Mouse (Mus musculus) lung, postnatal 14 days (tissue): Measurements from ENCODE around the gene Kcnma1.

Experiments
- DNase-seq: peaks from one replicate; pipeline ENCODE4 v3.0.0; 2021

Kcnma1 gene

DNA sequence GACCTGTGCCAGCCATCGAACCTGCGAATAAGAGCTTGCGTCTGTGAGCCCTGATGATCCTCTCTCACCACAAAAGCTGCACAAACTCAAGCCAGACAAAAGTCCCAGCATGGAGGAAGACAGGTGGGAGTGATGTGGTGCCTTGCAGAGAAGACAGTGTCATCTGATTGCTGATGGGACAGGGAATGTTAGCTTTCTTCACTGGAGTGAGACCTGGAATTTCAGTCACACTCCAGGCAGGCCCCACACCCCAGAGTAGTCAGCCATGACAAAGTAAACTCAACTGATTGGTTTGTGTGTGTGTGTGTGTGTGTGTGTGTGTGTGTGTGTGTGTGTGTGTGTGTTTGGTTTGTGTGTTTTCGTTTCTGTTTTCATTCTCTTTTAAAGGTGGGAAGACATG, 57.0 kb downstream of the Kcnma1 start:
- DNase-seq, result no peak

DNA sequence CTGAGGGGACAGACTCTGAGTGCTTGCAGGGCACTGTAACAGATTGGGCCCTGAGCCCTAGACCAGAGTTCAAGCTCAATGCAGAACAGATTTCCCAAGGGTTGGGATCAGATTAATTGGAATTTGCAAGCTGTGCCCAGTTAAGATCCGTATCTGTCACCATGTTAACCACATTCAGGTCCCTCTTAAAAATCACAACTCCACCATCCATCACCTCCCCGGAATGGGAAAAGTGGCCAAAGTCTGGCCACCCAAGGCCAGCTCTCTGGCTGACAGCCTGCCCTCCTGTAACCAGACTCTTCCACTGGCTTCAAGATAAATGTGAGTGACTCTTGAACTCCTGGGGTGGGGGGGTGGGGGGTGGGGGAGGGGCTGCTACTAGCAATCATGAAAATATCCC, 70.4 kb downstream of the Kcnma1 start:
- no peak for DNase-seq

GRCm38 (mm10) chr14:23943152-23943551, 71.1 kb downstream of the Kcnma1 start:
- DNase-seq, result no peak

GRCm38 (mm10) chr14:23942103-23942502, 72.2 kb downstream of the Kcnma1 start:
- no peak for DNase-seq

DNA sequence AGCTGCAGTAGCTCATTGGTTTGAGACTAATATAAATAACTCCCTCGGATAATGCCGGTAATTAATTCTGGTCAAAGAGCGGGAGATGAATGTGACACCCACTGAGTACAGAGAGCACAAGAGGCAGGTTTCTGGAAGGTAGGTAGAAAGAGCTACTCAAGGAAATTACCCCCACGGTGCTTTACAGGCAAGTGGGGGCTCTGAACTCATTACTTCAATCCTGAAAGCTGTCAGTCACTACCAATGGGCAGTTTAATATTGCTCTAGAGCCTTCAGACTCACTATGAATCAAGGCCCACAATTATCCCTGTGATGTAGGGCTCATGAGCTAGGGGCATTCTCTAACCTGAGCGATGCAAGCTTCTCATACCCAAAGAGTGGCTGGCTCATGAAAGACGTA, 79.3 kb downstream of the Kcnma1 start:
- no peak for DNase-seq

- DNase-seq, result no peak
These were observed 82.6 kb downstream of the Kcnma1 start for GRCm38 (mm10) chr14:23931671-23932071.

GRCm38 (mm10) chr14:23929168-23929567, 85.1 kb downstream of the Kcnma1 start:
- DNase-seq, result no peak

DNA sequence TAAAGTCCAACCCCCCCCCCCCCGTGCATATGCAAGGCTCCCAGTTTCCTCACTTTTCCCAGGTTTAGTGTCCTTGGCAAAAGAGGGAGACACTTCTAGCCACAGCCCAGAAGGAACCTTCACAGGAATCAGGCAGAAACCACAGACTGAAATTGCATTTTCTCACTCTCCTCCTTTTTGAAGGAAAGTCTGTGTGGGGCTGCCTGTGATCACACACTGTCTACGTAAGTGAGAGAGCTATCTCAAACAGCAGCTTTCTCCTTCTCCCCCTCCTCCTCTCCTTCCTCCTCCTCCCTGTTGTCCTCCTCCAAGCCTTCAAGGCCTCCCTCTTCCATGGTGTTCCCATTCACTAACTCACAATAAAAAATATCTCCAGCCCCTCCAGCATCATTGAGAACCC, 90.9 kb downstream of the Kcnma1 start:
- no peak for DNase-seq

DNA sequence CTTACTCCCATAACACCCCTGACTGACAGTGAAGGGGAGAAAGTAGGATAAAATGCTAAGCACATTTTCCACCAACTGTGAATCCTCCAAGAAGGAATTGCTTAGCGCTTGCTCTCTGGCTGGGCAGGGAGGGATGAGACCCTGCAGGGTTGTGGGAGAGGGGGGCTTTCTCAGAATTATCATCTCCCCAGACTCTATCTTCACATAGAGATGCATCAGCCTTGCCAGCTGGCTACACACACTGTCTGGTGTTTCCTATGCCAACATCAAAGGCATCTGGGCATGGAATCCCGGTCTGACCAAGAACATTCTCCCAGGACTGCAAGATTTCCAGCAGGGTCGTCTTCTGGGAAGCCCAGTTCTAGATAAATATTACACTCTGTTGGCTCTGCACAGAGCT, 91.5 kb downstream of the Kcnma1 start:
- no peak for DNase-seq

DNA sequence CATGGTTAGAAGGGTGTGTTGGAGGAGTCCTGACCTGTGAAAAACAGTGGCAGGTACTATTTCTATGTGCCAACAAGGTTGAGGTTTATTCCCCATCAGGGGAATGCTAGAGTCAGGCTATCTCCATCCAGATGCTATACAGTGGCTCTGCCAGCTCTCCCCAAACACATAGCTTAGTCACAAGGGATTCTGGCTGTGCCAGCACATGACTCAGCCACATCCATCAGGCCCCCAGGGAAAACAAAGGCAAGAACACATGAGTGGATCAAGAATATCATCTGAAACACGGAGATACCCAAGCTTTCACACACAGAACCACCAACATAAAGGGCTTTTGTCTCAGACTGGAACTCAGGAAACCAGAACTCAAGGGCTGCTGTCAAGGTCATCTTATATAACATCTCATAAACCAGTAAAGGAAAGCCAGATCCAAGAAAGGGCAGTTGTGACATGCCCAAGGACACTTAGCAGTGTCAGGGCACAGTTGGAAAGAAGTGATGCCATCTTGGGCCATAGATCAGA, 103.1 kb downstream of the Kcnma1 start:
- DNase-seq, result no peak

GRCm38 (mm10) chr14:23908564-23908963, 105.7 kb downstream of the Kcnma1 start:
- no peak for DNase-seq

GRCm38 (mm10) chr14:23902636-23903279, 111.5 kb downstream of the Kcnma1 start:
- no peak for DNase-seq

GRCm38 (mm10) chr14:23899462-23899861, 114.8 kb downstream of the Kcnma1 start:
- no peak for DNase-seq

- no peak for DNase-seq
These were observed 116.5 kb downstream of the Kcnma1 start for GRCm38 (mm10) chr14:23897815-23898214.

DNA sequence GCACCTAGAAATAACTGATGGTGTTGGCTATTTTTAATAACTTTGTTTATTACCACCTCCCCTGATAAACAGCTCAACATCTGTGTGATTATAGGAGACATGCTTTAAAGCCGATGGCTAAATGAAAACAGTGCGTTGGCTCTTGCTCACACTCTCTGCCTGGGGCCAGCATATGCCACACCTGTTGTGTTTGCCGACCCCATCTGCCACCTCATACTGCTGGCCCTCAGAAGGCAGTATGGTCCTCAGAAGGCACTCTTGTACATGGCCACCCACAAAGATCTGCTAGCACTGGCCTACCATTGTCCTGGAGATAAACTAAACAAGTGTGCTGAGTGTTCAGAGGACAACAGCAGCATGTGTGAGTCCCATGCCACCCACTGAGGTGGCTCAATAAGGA, 118.3 kb downstream of the Kcnma1 start:
- DNase-seq, result no peak

- DNase-seq, result no peak
These were observed 128.2 kb downstream of the Kcnma1 start for GRCm38 (mm10) chr14:23886112-23886511.

DNA sequence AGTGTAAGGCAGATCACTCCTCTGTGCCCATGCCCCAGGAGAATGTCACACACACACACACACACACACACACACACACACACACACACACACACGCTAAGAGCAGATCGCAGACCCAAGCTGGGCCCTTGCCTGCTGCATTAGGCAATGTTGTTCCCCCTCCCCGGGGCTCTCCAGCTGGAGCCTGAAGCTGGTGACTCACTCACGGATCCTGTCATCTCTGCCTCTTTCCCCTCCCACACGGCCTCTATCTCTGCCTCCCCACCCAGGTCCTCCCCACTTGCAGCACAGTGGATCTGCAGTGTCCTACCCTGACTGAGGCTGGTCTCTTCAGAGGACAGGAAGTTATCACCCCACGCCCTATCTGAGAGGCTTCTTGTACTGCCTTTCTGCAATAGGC, 128.8 kb downstream of the Kcnma1 start:
- peak; percentile 37 for DNase-seq

- DNase-seq, result no peak
These were observed 129.2 kb downstream of the Kcnma1 start for GRCm38 (mm10) chr14:23885071-23885470.

DNA sequence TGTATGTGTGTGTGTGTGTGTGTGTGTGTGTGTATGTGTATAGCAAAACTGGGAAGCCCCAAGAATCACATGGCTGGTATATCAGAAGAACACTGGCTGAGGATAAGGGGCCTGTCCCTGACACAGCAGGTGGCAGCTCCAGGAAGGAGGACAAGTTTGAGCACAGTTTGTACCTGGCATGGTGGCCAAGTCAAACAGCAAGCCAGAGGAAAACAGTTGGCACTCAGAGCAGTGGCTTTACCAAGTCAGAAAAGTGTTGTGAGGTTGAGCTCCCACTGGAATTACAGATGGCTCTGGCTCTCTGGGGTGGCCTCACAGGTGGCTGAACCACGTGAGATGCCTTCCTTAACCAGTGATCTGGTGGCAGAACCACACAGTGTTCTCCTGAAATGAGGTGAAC, 132.3 kb downstream of the Kcnma1 start:
- DNase-seq, result no peak

DNA sequence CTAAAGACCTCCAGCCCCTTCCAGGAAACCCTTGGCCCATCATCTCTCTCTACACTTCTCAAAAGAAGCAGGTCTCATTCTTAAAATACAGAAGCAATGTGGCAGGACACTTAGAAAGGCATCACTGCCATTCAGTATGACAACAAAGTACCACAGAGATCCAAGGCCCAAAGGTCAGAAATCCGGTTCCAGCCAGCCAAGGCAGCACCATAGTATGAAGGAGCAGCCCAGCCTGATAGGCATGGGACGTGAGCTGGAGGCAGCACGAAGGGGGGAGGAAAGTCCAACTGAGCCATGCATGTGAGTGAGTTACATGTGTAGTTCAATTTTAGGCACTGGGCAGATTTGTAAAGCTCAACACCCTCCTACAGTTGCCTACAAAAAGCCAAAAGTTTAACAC, 135.0 kb downstream of the Kcnma1 start:
- DNase-seq, result no peak

GRCm38 (mm10) chr14:23877561-23877960, 136.7 kb downstream of the Kcnma1 start:
- DNase-seq, result no peak

DNA sequence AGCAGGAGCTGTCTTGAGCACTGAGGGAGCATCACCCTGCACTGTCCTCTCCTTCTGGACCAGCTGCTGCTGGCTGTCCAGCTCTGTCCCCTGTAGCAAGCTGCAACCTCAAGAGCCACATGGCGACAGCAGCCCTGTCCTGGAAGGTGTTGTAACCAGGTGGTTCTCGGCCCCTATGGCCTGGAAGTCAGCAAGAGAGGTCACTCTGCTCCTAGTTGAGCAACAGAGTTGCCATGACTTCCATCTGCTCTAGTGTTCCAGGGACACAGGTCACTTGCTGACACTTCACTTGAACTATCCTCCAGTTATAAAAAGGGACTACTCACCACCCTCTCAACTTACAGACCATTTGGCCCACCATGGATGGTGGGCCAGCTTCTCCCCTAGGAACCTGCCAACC, 139.7 kb downstream of the Kcnma1 start:
- no peak for DNase-seq

GRCm38 (mm10) chr14:23857034-23857433, 157.3 kb downstream of the Kcnma1 start:
- DNase-seq, result no peak

GRCm38 (mm10) chr14:23854946-23855345, 159.3 kb downstream of the Kcnma1 start:
- DNase-seq, result peak; percentile 40

- DNase-seq, result no peak
These were observed 165.7 kb downstream of the Kcnma1 start for GRCm38 (mm10) chr14:23848529-23849141.
